ENCODE assay signal across 23 mouse cellular contexts in genomic region chr17:64203611-64204010, GRCm38 (mm10).
"Had no signal": no experiment of that assay in that cellular context is flagged by ENCODE, and none has a peak within 500 bp of the region (broad histone marks: within the 10 kb centered on the region; RNA-seq: fewer than 3 reads in every experiment).

No protein-coding gene starts in this region.

- H3K9ac ChIP-seq: intestine, embryonic 15.5 days; kidney, embryonic 15.5 days; liver, embryonic 14.5 days; lung, embryonic 15.5 days; midbrain, embryonic 13.5 days had no signal

- H3K9me3 ChIP-seq: intestine, embryonic 15.5 days; kidney, embryonic 15.5 days; lung, embryonic 15.5 days; midbrain, embryonic 10.5 days; midbrain, embryonic 13.5 days had no signal

- H3K36me3 ChIP-seq: intestine, embryonic 15.5 days; kidney, embryonic 15.5 days; lung, embryonic 15.5 days; midbrain, embryonic 10.5 days; midbrain, embryonic 13.5 days had no signal

- DNase-seq: kidney, adult 11 months; kidney, adult 8-10 months; kidney, postnatal 10 days; kidney, postnatal 36 days; layer of hippocampus, postnatal 36 days; lung, adult 18-20 months; lung, postnatal 10 days; lung, postnatal 36 days; right cerebral cortex, adult 18-20 months; right cerebral cortex, postnatal 14 days; right cerebral cortex, postnatal 4 days; thymus, postnatal 25 days had no signal

- H3K27ac ChIP-seq: intestine, embryonic 15.5 days; kidney, embryonic 15.5 days; left cerebral cortex, adult 2 months; liver, embryonic 14.5 days; lung, embryonic 15.5 days; midbrain, embryonic 10.5 days; midbrain, embryonic 13.5 days had no signal

- H3K27me3 ChIP-seq: intestine, embryonic 15.5 days; kidney, embryonic 15.5 days; lung, embryonic 15.5 days; midbrain, embryonic 13.5 days had no signal

- H3K4me1 ChIP-seq: intestine, embryonic 15.5 days; kidney, embryonic 15.5 days; lung, embryonic 15.5 days; midbrain, embryonic 13.5 days had no signal

- H3K4me2 ChIP-seq: intestine, embryonic 15.5 days; kidney, embryonic 15.5 days; liver, embryonic 11.5 days; lung, embryonic 15.5 days; midbrain, embryonic 13.5 days had no signal

- H3K4me3 ChIP-seq: intestine, embryonic 15.5 days; kidney, embryonic 15.5 days; left cerebral cortex, adult 2 months; lung, embryonic 15.5 days; megakaryocyte, embryonic 14.5 days; midbrain, embryonic 10.5 days; midbrain, embryonic 13.5 days; myocyte had no signal

- ATAC-seq: intestine, embryonic 15.5 days; midbrain, embryonic 13.5 days; midbrain, embryonic 16.5 days had no signal
